Mouse (Mus musculus) myocyte (in vitro differentiated cells): ENCODE measurements around the gene Rassf6.

ENCODE experiments used
- CEBPB ChIP-seq: IDR thresholded peaks from 2 replicates; pipeline ENCODE4 v1.6.1; 2011; ENCODE audit warnings: mild to moderate bottlenecking, moderate library complexity; ENCODE audit not compliant: poor library complexity, insufficient read depth, severe bottlenecking
- E2F4 ChIP-seq: IDR thresholded peaks from one replicate; pipeline ENCODE4 v1.6.1; 2011; ENCODE audit warnings: mild to moderate bottlenecking, control low read depth, moderate library complexity; ENCODE audit not compliant: insufficient read depth
- MAX ChIP-seq: IDR thresholded peaks from one replicate; pipeline ENCODE4 v1.6.1; 2011; ENCODE audit warnings: low read depth, mild to moderate bottlenecking, control low read depth
- MYOD1 ChIP-seq, 3 experiments: IDR thresholded peaks; one replicate each; pipeline ENCODE4 v1.6.1; 2011; ENCODE audit warnings: control low read depth in 2 of 3, low read depth in 2 of 3, mild to moderate bottlenecking in 2 of 3, moderate library complexity in 1 of 3; ENCODE audit not compliant: insufficient read length in 2 of 3, control insufficient read depth in 1 of 3
- MYOG ChIP-seq, 3 experiments: IDR thresholded peaks; one replicate each; pipeline ENCODE4 v1.6.1; 2011; ENCODE audit warnings: control low read depth in 2 of 3, low read depth in 2 of 3, mild to moderate bottlenecking in 2 of 3; ENCODE audit not compliant: insufficient read length in 2 of 3, control insufficient read depth in 1 of 3, insufficient read depth in 1 of 3
- POLR2A ChIP-seq: IDR thresholded peaks from one replicate; pipeline ENCODE4 v1.6.1; 2011; ENCODE audit warnings: low read depth, mild to moderate bottlenecking, control low read depth, moderate library complexity; ENCODE audit not compliant: insufficient read length
- POLR2AphosphoS2 ChIP-seq: IDR thresholded peaks from one replicate; pipeline ENCODE4 v1.6.1; 2011; ENCODE audit warnings: low read depth, control low read depth; ENCODE audit not compliant: insufficient read length
- REST ChIP-seq: IDR thresholded peaks from one replicate; pipeline ENCODE4 v1.6.1; 2011; ENCODE audit warnings: mild to moderate bottlenecking, control low read depth, moderate library complexity; ENCODE audit not compliant: insufficient read depth, insufficient read length
- SRF ChIP-seq: IDR thresholded peaks from one replicate; pipeline ENCODE4 v1.6.1; 2011; ENCODE audit warnings: low read depth; ENCODE audit not compliant: control insufficient read depth, insufficient read length
- TCF12 ChIP-seq: IDR thresholded peaks from one replicate; pipeline ENCODE4 v1.6.1; 2011; ENCODE audit warnings: mild to moderate bottlenecking, control low read depth; ENCODE audit not compliant: poor library complexity, insufficient read depth, severe bottlenecking
- USF1 ChIP-seq: IDR thresholded peaks from one replicate; pipeline ENCODE4 v1.6.1; 2011; ENCODE audit warnings: low read depth, mild to moderate bottlenecking, control low read depth, moderate library complexity

GRCm38 (mm10) chr5:90617859-90618258 lies 22.6 kb downstream of the Rassf6 start:
- TF ChIP-seq USF1 = no peak
- TF ChIP-seq CEBPB = no peak
- TF ChIP-seq POLR2A = no peak
- no peak for TF ChIP-seq POLR2AphosphoS2
- TF ChIP-seq MAX = no peak
- no peak for TF ChIP-seq REST
- no peak for TF ChIP-seq TCF12
- no peak for TF ChIP-seq MYOG (IDR thresholded peaks at IDR 0.05; ENCODE audit: control insufficient read depth in 1 of 3, insufficient read depth in 1 of 3, insufficient read length in 2 of 3, low read depth in 2 of 3)
- TF ChIP-seq MYOD1 (IDR thresholded peaks at IDR 0.05; ENCODE audit: control insufficient read depth in 1 of 3, insufficient read length in 2 of 3, low read depth in 2 of 3) = peak in 1 of 3 experiments; percentile 30
- no peak for TF ChIP-seq SRF
- no peak for TF ChIP-seq E2F4
